Mouse (Mus musculus) forebrain, embryonic 13.5 days (tissue): ENCODE data around the gene Cuedc1. TPM values are rescaled to one million over a fixed set of nuclear protein-coding genes. Genes with fewer than 3 reads are reported as not detected.
A peak's percentile ranks its signal among the peaks of the same experiment; 100 is the strongest.

ENCODE experiments used
- ATAC-seq: fragments of 200-750 bp; cut with Nextera tagmentation; 2 replicates; pipeline ENCODE4 v1.8.0; 2017
- H3K27ac ChIP-seq: fragments of 300-500 bp; sonication (generic); 2 replicates; pipeline ENCODE4 v1.5.1; 2015; ENCODE audit warnings: inconsistent platforms, mild to moderate bottlenecking, moderate library complexity
- H3K27me3 ChIP-seq: fragments of 300-500 bp; sonication (generic); 2 replicates; pipeline ENCODE4 v1.6.1; 2015; ENCODE audit warnings: mild to moderate bottlenecking, inconsistent platforms
- H3K36me3 ChIP-seq: fragments of 300-500 bp; sonication (generic); 2 replicates; pipeline ENCODE4 v1.6.1; 2015; ENCODE audit warnings: mild to moderate bottlenecking, inconsistent platforms; ENCODE audit not compliant: poor library complexity, severe bottlenecking
- H3K4me1 ChIP-seq: fragments of 300-500 bp; sonication (generic); 2 replicates; pipeline ENCODE4 v1.6.1; 2015; ENCODE audit warnings: inconsistent platforms
- H3K4me2 ChIP-seq: fragments of 300-500 bp; sonication (generic); 2 replicates; pipeline ENCODE4 v1.6.1; 2015; ENCODE audit warnings: inconsistent platforms, mild to moderate bottlenecking, moderate library complexity
- H3K4me3 ChIP-seq: fragments of 300-500 bp; sonication (generic); 2 replicates; pipeline ENCODE4 v1.5.1; 2015; ENCODE audit warnings: mild to moderate bottlenecking, inconsistent platforms
- H3K9ac ChIP-seq: fragments of 300-500 bp; sonication (generic); 2 replicates; pipeline ENCODE4 v1.6.1; 2015; ENCODE audit warnings: mild to moderate bottlenecking, inconsistent platforms
- H3K9me3 ChIP-seq: fragments of 300-500 bp; sonication (generic); replicated peaks from 2 replicates; pipeline ENCODE4 v1.6.1; 2016; ENCODE audit warnings: inconsistent platforms
- WGBS: fragments of 180-500 bp; shearing (Covaris S2); methylation state at CpG from one replicate; pipeline ENCODE4 v1.1.7; 2015; 5-methylcytosine and 5-hydroxymethylcytosine counted together
- polyA plus RNA-seq: library from polyadenylated mRNA; unstranded; fragments of >200 nt; fragmentation: Nextera tagmentation; extraction: Ambion mirVana; gene quantifications from 2 replicates; pipeline ENCODE4 v1.2.1, GENCODE M21; 2015

Cuedc1 gene
- polyA plus RNA-seq, 1 experiment from 2014 or later, result 37.4 TPM

- Histone ChIP-seq H3K4me3 (no peak overlapping the region), H3K9ac (no peak overlapping the region), H3K4me1 (peaks cover 61% of the 10 kb centered on the region), H3K4me2 (no peak overlapping the region), H3K27me3 (peaks cover 6% of the 10 kb centered on the region; the same call in 1 of the 2 replicates), H3K9me3 (no peaks in the 10 kb centered on the region), H3K27ac (no peak overlapping the region; the same call in 1 of the 2 replicates), H3K36me3 (0 out of 2 replicates have a peak, but pooled peaks cover 7% of the 10 kb centered on the region)
- ATAC-seq, result peak; percentile 38; the same call in 1 of the 2 replicates
- 20% methylated on average over 3 of the region's 3 CpGs for WGBS
These were observed 70.8 kb downstream of the Cuedc1 start for GRCm38 (mm10) chr11:88168611-88169010.

GRCm38 (mm10) chr11:88169531-88170040, 71.7 kb downstream of the Cuedc1 start:
- Histone ChIP-seq H3K27me3 (peaks cover 6% of the 10 kb centered on the region; the same call in 1 of the 2 replicates), H3K4me1 (peaks cover 62% of the 10 kb centered on the region), H3K9ac (0 out of 2 replicates have a peak overlapping the region, but pooled peaks have one; percentile 6), H3K36me3 (0 out of 2 replicates have a peak, but pooled peaks cover 7% of the 10 kb centered on the region), H3K4me2 (no peak overlapping the region), H3K4me3 (no peak overlapping the region), H3K9me3 (no peaks in the 10 kb centered on the region), H3K27ac (no peak overlapping the region)
- no peak for ATAC-seq
- 24% methylated on average over 32 of the region's 32 CpGs for WGBS

GRCm38 (mm10) chr11:88170606-88171005, 72.7 kb downstream of the Cuedc1 start:
- Histone ChIP-seq H3K9ac (no peak overlapping the region), H3K36me3 (0 out of 2 replicates have a peak, but pooled peaks cover 7% of the 10 kb centered on the region), H3K4me3 (no peak overlapping the region), H3K4me2 (no peak overlapping the region), H3K27ac (no peak overlapping the region), H3K4me1 (peaks cover 52% of the 10 kb centered on the region), H3K9me3 (no peaks in the 10 kb centered on the region), H3K27me3 (peaks cover 6% of the 10 kb centered on the region; the same call in 1 of the 2 replicates)
- no peak for ATAC-seq
- 40% methylated on average over 3 of the region's 3 CpGs for WGBS

GRCm38 (mm10) chr11:88171876-88172442, 74.1 kb downstream of the Cuedc1 start:
- H3K36me3 ChIP-seq, result 0 out of 2 replicates have a peak, but pooled peaks cover 9% of the 10 kb centered on the region
- H3K9ac ChIP-seq, result no peak overlapping the region
- peak overlapping the region; percentile 14; the same call in 1 of the 2 replicates for H3K27ac ChIP-seq
- no peak overlapping the region for H3K4me3 ChIP-seq
- no peaks in the 10 kb centered on the region for H3K9me3 ChIP-seq
- no peak for ATAC-seq
- peaks cover 42% of the 10 kb centered on the region for H3K4me1 ChIP-seq
- WGBS, result 71% methylated on average over 15 of the region's 15 CpGs
- H3K4me2 ChIP-seq, result no peak overlapping the region
- peaks cover 6% of the 10 kb centered on the region; the same call in 1 of the 2 replicates for H3K27me3 ChIP-seq

- Histone ChIP-seq H3K4me3 (no peak overlapping the region), H3K4me2 (no peak overlapping the region), H3K4me1 (peaks cover 42% of the 10 kb centered on the region), H3K9me3 (no peaks in the 10 kb centered on the region), H3K27me3 (peaks cover 6% of the 10 kb centered on the region; the same call in 1 of the 2 replicates), H3K27ac (no peak overlapping the region), H3K36me3 (peaks cover 17% of the 10 kb centered on the region), H3K9ac (peak overlapping the region; percentile 43)
- 41% methylated on average over 10 of the region's 10 CpGs for WGBS
- ATAC-seq, result no peak
These were observed 74.9 kb downstream of the Cuedc1 start for GRCm38 (mm10) chr11:88172601-88173325.

- no peak for ATAC-seq
- H3K27ac ChIP-seq, result no peak overlapping the region
- 36% methylated on average over 9 of the region's 9 CpGs for WGBS
These were observed 75.6 kb downstream of the Cuedc1 start for GRCm38 (mm10) chr11:88173386-88174025.

GRCm38 (mm10) chr11:88180467-88180958, 82.7 kb downstream of the Cuedc1 start:
- Histone ChIP-seq H3K36me3 (peaks cover 45% of the 10 kb centered on the region), H3K4me1 (peaks cover 25% of the 10 kb centered on the region), H3K4me2 (peak overlapping the region; percentile 34), H3K9ac (peak overlapping the region; percentile 40), H3K27ac (peak overlapping the region; percentile 83), H3K27me3 (no peaks in the 10 kb centered on the region), H3K4me3 (no peak overlapping the region), H3K9me3 (no peaks in the 10 kb centered on the region)
- peak; percentile 46 for ATAC-seq
- WGBS, result 15% methylated on average over 6 of the region's 6 CpGs

More at GRCm38 (mm10) chr11:88173386-88174025, 75.6 kb downstream of the Cuedc1 start:
- Histone ChIP-seq H3K27me3 (peaks cover 6% of the 10 kb centered on the region; the same call in 1 of the 2 replicates), H3K4me1 (peaks cover 35% of the 10 kb centered on the region), H3K36me3 (peaks cover 25% of the 10 kb centered on the region), H3K4me2 (no peak overlapping the region), H3K9ac (no peak overlapping the region), H3K4me3 (no peak overlapping the region), H3K9me3 (no peaks in the 10 kb centered on the region)

GRCm38 (mm10) chr11:88180959-88181619, 83.2 kb downstream of the Cuedc1 start:
- Histone ChIP-seq H3K4me2 (peak overlapping the region; percentile 34), H3K9me3 (no peaks in the 10 kb centered on the region), H3K4me1 (peaks cover 26% of the 10 kb centered on the region), H3K36me3 (peaks cover 45% of the 10 kb centered on the region), H3K4me3 (no peak overlapping the region), H3K27me3 (no peaks in the 10 kb centered on the region), H3K9ac (peak overlapping the region; percentile 40; the same call in 1 of the 2 replicates), H3K27ac (peak overlapping the region; percentile 83)
- 11% methylated on average over 16 of the region's 16 CpGs for WGBS
- peak; percentile 90 for ATAC-seq

GRCm38 (mm10) chr11:88184632-88185180, 86.8 kb downstream of the Cuedc1 start:
- WGBS, result 78% methylated on average over 17 of the region's 17 CpGs
- H3K27ac ChIP-seq, result no peak overlapping the region
- no peak for ATAC-seq
- H3K36me3 ChIP-seq, result peaks cover 30% of the 10 kb centered on the region
- H3K4me3 ChIP-seq, result no peak overlapping the region
- no peak overlapping the region for H3K9ac ChIP-seq
- H3K9me3 ChIP-seq, result no peaks in the 10 kb centered on the region
- H3K27me3 ChIP-seq, result no peaks in the 10 kb centered on the region
- H3K4me2 ChIP-seq, result no peak overlapping the region
- H3K4me1 ChIP-seq, result peaks cover 44% of the 10 kb centered on the region

GRCm38 (mm10) chr11:88186078-88186946, 88.5 kb downstream of the Cuedc1 start:
- Histone ChIP-seq H3K4me1 (peaks cover 28% of the 10 kb centered on the region), H3K9ac (peak overlapping the region; percentile 60; the same call in 1 of the 2 replicates), H3K27ac (peak overlapping the region; percentile 54; the same call in 1 of the 2 replicates), H3K9me3 (no peaks in the 10 kb centered on the region), H3K36me3 (peaks cover 36% of the 10 kb centered on the region), H3K4me3 (no peak overlapping the region), H3K27me3 (0 out of 2 replicates have a peak, but pooled peaks cover 5% of the 10 kb centered on the region), H3K4me2 (no peak overlapping the region)
- no peak for ATAC-seq
- WGBS, result 65% methylated on average over 14 of the region's 14 CpGs
